Mouse (Mus musculus) gastrocnemius, postnatal 36 days (tissue): ENCODE results near the gene Ap5b1. TPM values are rescaled to one million over a fixed set of nuclear protein-coding genes. Genes with fewer than 3 reads are reported as not detected.

Experiments used
- DNase-seq, 2 experiments: peaks; one replicate each; pipeline ENCODE4 v3.0.0; 2022
- intact Hi-C: fragments of 180-260 bp; cut with DNase I; formaldehyde crosslinking; loops from one replicate; pipeline ENCODE4 v1.15.1; 2025
- total RNA-seq, 2 experiments: library from RNA; stranded (reverse); gene quantifications; 2 replicates each; pipeline ENCODE4 v1.2.3; 2021

Gene Ap5b1
- total RNA-seq, 2 experiments from 2014 or later: 1.9 to 2.0 TPM

DNA sequence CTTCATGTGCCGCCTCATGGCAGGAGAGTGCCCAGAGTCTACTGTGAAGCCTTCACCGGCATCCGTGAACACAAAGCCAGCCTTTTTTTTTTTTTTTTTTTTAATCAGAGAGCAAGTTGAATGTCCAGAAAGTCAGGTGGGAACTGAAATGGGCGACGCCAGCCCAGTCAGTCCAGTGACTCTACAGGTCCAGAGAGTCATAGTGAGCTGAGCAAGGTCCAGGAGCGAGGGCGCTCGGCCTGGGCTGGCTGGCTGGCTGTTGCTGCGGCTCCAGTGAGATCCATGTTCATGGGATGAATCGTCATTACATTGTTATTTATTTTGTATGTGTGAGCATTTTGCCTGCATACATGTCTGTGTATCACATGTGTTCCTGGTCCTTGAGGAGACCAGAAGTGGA is 5.0 kb upstream of the Ap5b1 start:
- DNase-seq: no peak
- intact Hi-C loops: no loop called here

DNA sequence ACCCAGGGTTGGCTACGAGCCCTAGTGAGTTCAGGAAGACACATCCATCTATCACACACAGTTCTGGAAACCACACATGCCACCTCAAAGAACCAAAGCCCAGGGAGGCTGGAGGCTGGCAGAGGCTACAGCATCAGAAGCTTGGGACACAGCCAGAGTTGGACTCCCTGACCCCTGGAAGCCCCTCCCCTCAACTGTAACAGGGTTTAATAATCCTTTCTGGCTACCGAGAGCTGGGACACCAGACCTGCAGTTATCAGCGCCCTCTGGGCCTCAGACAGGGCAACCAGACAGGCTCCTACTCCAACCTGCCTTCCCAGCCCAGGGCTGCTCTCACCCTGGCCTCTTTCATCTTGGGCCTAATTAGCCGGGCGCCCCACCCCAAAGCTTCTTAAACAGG is 1.5 kb upstream of the Ap5b1 start:
- intact Hi-C loops: loop anchor here (5.0 kb wide), 1 partner anchor 104 kb away; the partner anchor contains the start of gene Fibp
- no peak for DNase-seq

GRCm38 (mm10) chr19:5567180-5567533 is 668 bp upstream of the Ap5b1 start:
- intact Hi-C loops: loop anchor here (1.0 to 5.0 kb wide), 2 partner anchors 38 to 105 kb away; partner anchors contain the start of gene Fibp
- DNase-seq: no peak

GRCm38 (mm10) chr19:5568470-5569140 is 780 bp downstream of the Ap5b1 start:
- DNase-seq: peak; percentile 79
- intact Hi-C loops: loop anchor here (5.0 kb wide), 1 partner anchor 106 kb away; the partner anchor contains the start of gene Fibp

DNA sequence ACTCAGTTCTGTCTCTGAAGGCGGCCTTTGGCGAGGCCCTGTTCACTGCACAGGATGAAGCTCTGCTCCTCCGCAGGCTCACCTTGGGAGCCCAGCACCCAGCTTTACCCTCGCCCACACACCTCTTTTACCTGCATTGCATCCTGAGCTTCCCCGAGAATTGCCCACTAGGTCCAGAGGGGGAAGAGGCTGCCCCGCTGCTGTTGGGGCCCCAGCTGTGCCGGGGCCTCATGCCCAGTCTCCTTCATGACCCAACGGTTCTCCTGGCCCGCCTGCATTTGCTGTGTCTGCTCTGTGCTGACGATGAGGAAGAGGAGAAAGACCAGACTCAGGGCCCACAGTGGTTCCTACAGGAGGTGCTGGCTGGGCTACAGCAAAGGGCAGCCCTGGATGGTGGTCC is 1.7 kb downstream of the Ap5b1 start:
- intact Hi-C loops: loop anchor here (5.0 kb wide), 1 partner anchor 107 kb away; the partner anchor contains the start of gene Fibp
- DNase-seq: peak in 1 of 2 experiments; percentile 12

GRCm38 (mm10) chr19:5570353-5571246 is 2.8 kb downstream of the Ap5b1 start:
- no peak for DNase-seq
- intact Hi-C loops: no loop called here

GRCm38 (mm10) chr19:5571831-5572230 is 4.0 kb downstream of the Ap5b1 start:
- DNase-seq: no peak
- intact Hi-C loops: no loop called here

- DNase-seq: no peak
- intact Hi-C loops: no loop called here
Observed at GRCm38 (mm10) chr19:5572331-5573125, 4.7 kb downstream of the Ap5b1 start.

DNA sequence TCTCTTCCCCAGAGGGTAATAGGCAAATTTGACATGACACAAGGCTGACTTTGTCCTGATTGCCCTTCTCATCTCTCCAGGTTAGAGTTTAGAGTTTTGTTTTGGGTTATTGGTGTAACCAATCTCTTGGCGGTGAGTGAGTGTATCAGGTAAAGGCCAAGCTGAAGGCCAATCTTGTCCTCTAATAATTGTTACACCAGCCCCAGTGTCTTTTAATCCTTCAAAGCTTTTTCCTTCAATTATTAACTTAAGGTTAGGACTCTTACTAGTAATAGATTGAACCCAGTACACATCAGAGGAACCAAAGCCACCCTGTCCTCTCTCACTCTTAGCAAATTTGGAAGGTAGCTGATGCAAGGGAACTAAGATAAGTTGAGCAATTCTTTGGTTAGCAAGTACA is 7.5 kb downstream of the Ap5b1 start:
- no peak for DNase-seq
- intact Hi-C loops: no loop called here

GRCm38 (mm10) chr19:5579971-5580370 is 12.1 kb downstream of the Ap5b1 start:
- no peak for DNase-seq
- intact Hi-C loops: no loop called here

DNA sequence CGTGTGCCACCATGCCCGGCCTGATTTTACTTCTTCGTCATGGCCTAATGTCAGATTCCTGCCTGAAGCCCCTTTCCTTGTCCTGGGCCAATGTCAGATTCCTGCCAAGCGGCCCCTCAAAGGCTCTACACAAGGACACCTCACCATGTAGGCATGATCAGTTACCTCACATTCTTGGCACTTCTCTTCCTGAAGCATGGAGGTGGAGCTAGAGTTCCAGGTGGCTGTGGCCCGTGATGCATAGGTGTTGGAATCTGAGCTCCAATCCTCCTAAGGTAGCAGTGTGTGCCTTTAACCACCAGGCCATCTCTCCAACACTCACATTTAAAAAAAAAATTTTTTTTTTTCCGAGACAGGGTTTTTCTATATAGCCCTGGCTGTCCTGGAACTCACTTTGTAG is 13.0 kb downstream of the Ap5b1 start:
- no peak for DNase-seq
- intact Hi-C loops: no loop called here

GRCm38 (mm10) chr19:5581995-5582394 is 14.2 kb downstream of the Ap5b1 start:
- intact Hi-C loops: no loop called here
- no peak for DNase-seq

GRCm38 (mm10) chr19:5589159-5589558 is 21.3 kb downstream of the Ap5b1 start:
- intact Hi-C loops: no loop called here
- DNase-seq: no peak

- DNase-seq: no peak
- intact Hi-C loops: no loop called here
Observed at GRCm38 (mm10) chr19:5591888-5592287, 24.1 kb downstream of the Ap5b1 start.

DNA sequence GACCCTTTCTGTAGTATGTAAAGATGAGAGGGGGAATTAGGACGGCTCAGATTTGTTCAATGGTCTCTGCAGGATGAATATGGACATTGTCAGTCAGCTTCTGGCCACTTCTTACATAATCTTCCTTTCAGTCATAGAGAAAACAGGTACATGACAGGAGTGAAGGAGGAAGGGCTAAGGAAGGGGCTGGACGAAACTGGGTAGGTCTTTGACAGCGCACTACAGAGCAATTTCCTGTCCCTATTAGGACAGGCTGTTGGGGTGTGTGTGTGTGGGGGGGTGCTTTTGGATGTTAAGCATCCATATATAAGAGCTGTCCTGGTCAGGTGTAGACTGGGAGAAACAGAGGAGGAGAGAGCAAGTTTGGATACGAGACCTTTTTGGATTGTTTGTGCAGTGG is 31.4 kb downstream of the Ap5b1 start:
- no peak for DNase-seq
- intact Hi-C loops: no loop called here

GRCm38 (mm10) chr19:5601752-5602541 is 34.1 kb downstream of the Ap5b1 start, which contains the start of gene Rnaseh2c:
Gene Rnaseh2c (plus strand): TSS chr19:5601873.
- intact Hi-C loops: no loop called here
- DNase-seq: peak; percentile 42 to 46

DNA sequence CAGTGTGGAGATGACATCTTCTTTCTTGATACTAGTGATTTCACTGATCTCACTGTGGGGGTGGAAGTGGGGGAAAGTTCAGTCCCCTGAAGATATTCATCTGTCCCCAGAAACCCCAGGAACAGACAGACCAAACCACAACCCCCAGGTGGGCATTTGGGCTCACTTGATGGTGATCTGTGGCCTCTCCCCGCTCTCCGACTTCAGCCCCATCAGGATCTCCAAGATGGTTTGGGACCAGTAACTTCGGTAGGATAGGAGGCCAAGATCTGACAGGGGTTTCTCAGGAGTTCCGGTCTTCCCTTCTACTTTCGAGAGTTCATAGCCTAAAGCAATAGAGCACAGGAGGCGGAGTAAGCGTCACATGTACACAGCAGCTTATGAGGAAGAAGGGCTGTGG is 35.8 kb downstream of the Ap5b1 start:
- no peak for DNase-seq
- intact Hi-C loops: no loop called here

GRCm38 (mm10) chr19:5605126-5605525 is 37.3 kb downstream of the Ap5b1 start:
- intact Hi-C loops: no loop called here
- no peak for DNase-seq

GRCm38 (mm10) chr19:5606196-5606595 is 38.4 kb downstream of the Ap5b1 start:
- DNase-seq: no peak
- intact Hi-C loops: no loop called here
